Mouse (Mus musculus) liver, adult 2 months (tissue): ENCODE results near the gene Sacs.
"Not testable (repeated sequence)": the region's sequence is repeated elsewhere in the genome, so short reads cannot be mapped to it uniquely, and the experiment has no call there.

Experiments used
- CTCF ChIP-seq: fragments of 200-500 bp; IDR thresholded peaks from 2 replicates; pipeline ENCODE4 v1.5.1; 2011; ENCODE audit warnings: low read depth, low read length, control low read depth
- POLR2A ChIP-seq: fragments of 200-500 bp; IDR thresholded peaks from 2 replicates; pipeline ENCODE4 v1.6.1; 2011; ENCODE audit warnings: low read length, control low read depth; ENCODE audit not compliant: insufficient read depth; ENCODE audit errors: extremely low read depth

- TF ChIP-seq CTCF, POLR2A: not testable (repeated sequence)
Observed at GRCm38 (mm10) chr14:61127365-61127764, 10.9 kb upstream of the Sacs start.
